Comparison of ENCODE assay signal across 14 mouse cellular contexts in genomic region chr3:101236261-101236660, GRCm38 (mm10). TPM values are rescaled to one million over a fixed set of nuclear protein-coding genes. Genes with fewer than 3 reads are reported as not detected.
A peak's percentile ranks its signal among the peaks of the same experiment; 100 is the strongest.
DNase-seq lines count a peak whose midpoint lies in the region; ATAC-seq lines count a peak whose summit lies in the region.
"Had no signal": no experiment of that assay in that cellular context is flagged by ENCODE, and none has a peak within 500 bp of the region (broad histone marks: within the 10 kb centered on the region; RNA-seq: fewer than 3 reads in every experiment).

No protein-coding gene starts in this region.

- no peak overlapping the region for H3K4me2 ChIP-seq in hindbrain, embryonic 13.5 days
- no peak overlapping the region for H3K4me2 ChIP-seq in hindbrain, embryonic 12.5 days (replicated peaks)
- no peak overlapping the region for H3K4me2 ChIP-seq in midbrain, embryonic 14.5 days (ENCODE audit: low read length)

- no peaks in the 10 kb centered on the region for H3K9me3 ChIP-seq in hindbrain, embryonic 13.5 days
- no peaks in the 10 kb centered on the region for H3K9me3 ChIP-seq in hindbrain, embryonic 12.5 days (replicated peaks)
- H3K9me3 ChIP-seq in midbrain, embryonic 14.5 days (ENCODE audit: control insufficient read depth, low read length): no peaks in the 10 kb centered on the region
- H3K9me3 ChIP-seq in midbrain, embryonic 10.5 days (replicated peaks): no peaks in the 10 kb centered on the region

- H3K27ac ChIP-seq in hindbrain, embryonic 13.5 days: 0 out of 2 replicates have a peak overlapping the region, but pooled peaks have one; percentile 1
- no peak overlapping the region for H3K27ac ChIP-seq in hindbrain, embryonic 12.5 days
- H3K27ac ChIP-seq in midbrain, embryonic 14.5 days (replicated peaks; ENCODE audit: low read depth, low read length): peak overlapping the region; percentile 26; the same call in 1 of the 2 replicates
- no peak overlapping the region for H3K27ac ChIP-seq in midbrain, embryonic 10.5 days (replicated peaks)

- no peaks in the 10 kb centered on the region for H3K27me3 ChIP-seq in hindbrain, embryonic 13.5 days
- H3K27me3 ChIP-seq in hindbrain, embryonic 12.5 days: no peaks in the 10 kb centered on the region
- H3K27me3 ChIP-seq in midbrain, embryonic 14.5 days (ENCODE audit: control insufficient read depth, insufficient read depth, low read length): no peaks in the 10 kb centered on the region
- peaks cover 5% of the 10 kb centered on the region; the same call in 1 of the 2 replicates for H3K27me3 ChIP-seq in midbrain, embryonic 10.5 days (ENCODE audit: low read depth, poor library complexity, severe bottlenecking)

- 59% methylated on average over 15 of the region's 15 CpGs for WGBS in hindbrain, embryonic 13.5 days
- 57% methylated on average over 15 of the region's 15 CpGs for WGBS in hindbrain, embryonic 12.5 days
- 71% methylated on average over 15 of the region's 15 CpGs for WGBS in midbrain, embryonic 14.5 days
- 67% methylated on average over 15 of the region's 15 CpGs for WGBS in midbrain, embryonic 10.5 days

- H3K4me1 ChIP-seq in hindbrain, embryonic 13.5 days (replicated peaks): peaks cover 25% of the 10 kb centered on the region
- H3K4me1 ChIP-seq in hindbrain, embryonic 12.5 days: peaks cover 16% of the 10 kb centered on the region
- H3K4me1 ChIP-seq in midbrain, embryonic 14.5 days (ENCODE audit: control insufficient read depth, insufficient read depth, low read length): peaks cover 28% of the 10 kb centered on the region
- H3K4me1 ChIP-seq in midbrain, embryonic 10.5 days: peaks cover 26% of the 10 kb centered on the region

- H3K36me3 ChIP-seq in hindbrain, embryonic 13.5 days: no peaks in the 10 kb centered on the region
- H3K36me3 ChIP-seq in hindbrain, embryonic 12.5 days: no peaks in the 10 kb centered on the region
- H3K36me3 ChIP-seq in midbrain, embryonic 14.5 days (ENCODE audit: control insufficient read depth, insufficient read depth, low read length): no peaks in the 10 kb centered on the region
- no peaks in the 10 kb centered on the region for H3K36me3 ChIP-seq in midbrain, embryonic 10.5 days

- peak; percentile 37 for DNase-seq in midbrain, embryonic 14.5 days
- DNase-seq in midbrain, embryonic 10.5 days (ENCODE audit: low spot score): no peak
- peak; percentile 10 for DNase-seq in lung, postnatal 10 days
- DNase-seq in thymus, postnatal 36 days: peak; percentile 60 to 69
- DNase-seq in right cerebral cortex, postnatal 36 days (ENCODE audit: low spot score in 2 of 2): no peak
- DNase-seq: cerebellum, postnatal 14 days; gastrocnemius, postnatal 25 days; heart, postnatal 10 days had no signal

- no peak for ATAC-seq in hindbrain, embryonic 13.5 days (ENCODE audit: low FRiP score)
- ATAC-seq in hindbrain, embryonic 12.5 days (ENCODE audit: low FRiP score): no peak
- ATAC-seq in midbrain, embryonic 14.5 days (ENCODE audit: low FRiP score, low TSS enrichment): no peak
- no peak for ATAC-seq in granulocyte monocyte progenitor cell, adult 5-6 weeks (replicated peaks; ENCODE audit: poor library complexity, severe bottlenecking)

- no peak overlapping the region for H3K4me3 ChIP-seq in hindbrain, embryonic 13.5 days
- H3K4me3 ChIP-seq in hindbrain, embryonic 12.5 days: no peak overlapping the region
- H3K4me3 ChIP-seq in midbrain, embryonic 14.5 days (replicated peaks; ENCODE audit: low read depth, low read length): no peak overlapping the region
- H3K4me3 ChIP-seq in midbrain, embryonic 10.5 days: no peak overlapping the region

- H3K9ac ChIP-seq in hindbrain, embryonic 13.5 days: no peak overlapping the region
- H3K9ac ChIP-seq in hindbrain, embryonic 12.5 days: no peak overlapping the region
- no peak overlapping the region for H3K9ac ChIP-seq in midbrain, embryonic 14.5 days (replicated peaks; ENCODE audit: low read length)
- H3K9ac ChIP-seq: forebrain, postnatal 0 days had no signal

RNA-seq across cellular contexts. Expression of gene Cd2, which starts 51.5 kb away (rescaled TPM):
- 0.17 TPM in 1 of 2 replicates, not detected in the other for polyA plus RNA-seq in hindbrain, embryonic 13.5 days (2015; fragmentation: Nextera tagmentation; extraction: Ambion mirVana)
- polyA plus RNA-seq in hindbrain, embryonic 12.5 days (2016; fragmentation: Nextera tagmentation; extraction: Ambion mirVana): not detected in 2 replicates
- polyA plus RNA-seq in midbrain, embryonic 14.5 days (2014; fragmentation: Nextera tagmentation; extraction: Ambion mirVana): not detected in 2 replicates
- 0.10 TPM in 1 of 2 replicates, not detected in the other for polyA plus RNA-seq in midbrain, embryonic 10.5 days (2016; fragmentation: Nextera tagmentation; extraction: Ambion mirVana)
- not detected in 2 replicates for total RNA-seq in granulocyte monocyte progenitor cell, adult 5-6 weeks (2014; fragmentation: Nextera tagmentation)
- not detected in 2 replicates for total RNA-seq in granulocyte monocyte progenitor cell, adult 5-6 weeks (2017)
- total RNA-seq: forebrain, postnatal 0 days had no signal
- polyA plus RNA-seq: C2C12; limb, embryonic 11.5 days had no signal

Comparison
In these comparisons a context has a peak if more than half of its experiments do, and no peak if none do; other contexts are left out.
1. H3K27ac ChIP-seq: peak in hindbrain, embryonic 13.5 days (single experiment) and midbrain, embryonic 14.5 days (single experiment); none in hindbrain, embryonic 12.5 days (single experiment) and midbrain, embryonic 10.5 days (single experiment).
2. DNase-seq: peak in midbrain, embryonic 14.5 days (single experiment), lung, postnatal 10 days (single experiment) and thymus, postnatal 36 days (2 of 2); none in midbrain, embryonic 10.5 days (single experiment) and right cerebral cortex, postnatal 36 days (0 of 2).